Mouse (Mus musculus): ENCODE measurements at regions not wholly inside any gene's neighbourhood (a gene's known extent, or its start where the extent isn't known, plus 50 kb on each side); places are given as distances from the start of the nearest gene placed in this dataset.

DNA sequence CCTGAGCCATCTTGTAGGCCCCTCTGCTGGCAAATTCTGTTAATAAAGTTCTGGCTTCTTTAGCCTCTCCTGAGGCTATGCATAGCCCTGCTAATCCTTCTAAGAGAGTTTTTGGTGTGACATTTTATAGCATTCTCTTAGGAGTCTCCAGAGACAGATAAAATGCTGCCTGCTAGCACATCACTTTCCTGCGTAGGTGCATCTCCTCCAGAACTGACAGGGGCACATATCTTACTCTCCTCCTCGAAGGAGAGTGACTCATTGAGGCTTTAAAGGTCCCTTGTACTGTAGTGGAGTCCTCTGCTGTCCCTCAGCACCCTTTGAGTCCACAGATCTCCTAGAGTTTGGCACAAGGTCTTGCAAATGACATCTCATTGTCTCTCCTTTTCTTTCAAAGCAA, 132.6 kb upstream of the Zbtb20 start:
- TF ChIP-seq CTCF (IDR thresholded peaks at IDR 0.05; ENCODE audit: extremely low read depth, insufficient read depth, low read length) = no peak
- no peak for TF ChIP-seq POLR2A (IDR thresholded peaks at IDR 0.05; ENCODE audit: extremely low read depth, insufficient read depth, low read length)

Data from cortical plate, adult 2 months (tissue).